Mouse (Mus musculus): ENCODE measurements around the gene Rsl1. TPM values are rescaled to one million over a fixed set of nuclear protein-coding genes. Genes with fewer than 3 reads are reported as not detected.

The Rsl1 gene
- total and polyA plus RNA-seq, 2 experiments from 2014 or later = 2.3 to 2.5 TPM

- WGBS = under 1% methylated on average over 13 of the region's 13 CpGs
- TF ChIP-seq CTCF (IDR thresholded peaks at IDR 0.05) = no peak
- DNase-seq (ENCODE audit: low spot score) (peak; percentile 86), ATAC-seq (ENCODE audit: low FRiP score) (peak; percentile 93)
- H3K36me3 ChIP-seq (ENCODE audit: insufficient read depth, low read length) = no peaks in the 10 kb centered on the region
- peak within 1 kb of the TSS; percentile 71 for H3K4me2 ChIP-seq (ENCODE audit: low read depth, low read length, poor library complexity, severe bottlenecking)
- H3K4me1 ChIP-seq (ENCODE audit: insufficient read depth, low read length) = 0 out of 2 replicates have a peak, but pooled peaks cover 3% of the 10 kb centered on the region
- H3K4me3 ChIP-seq (ENCODE audit: low read depth, low read length) = peak within 1 kb of the TSS; percentile 68
- H3K9ac ChIP-seq (replicated peaks; ENCODE audit: low read length, poor library complexity, severe bottlenecking) = peak within 1 kb of the TSS; percentile 68
- no peaks in the 10 kb centered on the region for H3K27me3 ChIP-seq (ENCODE audit: insufficient read depth, low read length)
- no peak within 1 kb of the TSS for H3K27ac ChIP-seq (ENCODE audit: low read depth, low read length)
- H3K9me3 ChIP-seq (ENCODE audit: low read length) = no peaks in the 10 kb centered on the region
Measured at GRCm38 (mm10) chr13:67194340-67194894, 21.4 kb downstream of the Rsl1 start, which contains the start of gene Zfp455. Zfp455 (plus strand) TSS chr13:67194506.

- Histone ChIP-seq H3K36me3 (ENCODE audit: insufficient read depth, low read length) (peaks cover 8% of the 10 kb centered on the region; the same call in 1 of the 2 replicates), H3K9me3 (ENCODE audit: low read length) (no peaks in the 10 kb centered on the region), H3K9ac (replicated peaks; ENCODE audit: low read length, poor library complexity, severe bottlenecking) (no peak overlapping the region), H3K27ac (ENCODE audit: low read depth, low read length) (no peak overlapping the region), H3K4me2 (ENCODE audit: low read depth, low read length, poor library complexity, severe bottlenecking) (no peak overlapping the region), H3K4me3 (ENCODE audit: low read depth, low read length) (no peak overlapping the region), H3K27me3 (ENCODE audit: insufficient read depth, low read length) (no peaks in the 10 kb centered on the region), H3K4me1 (ENCODE audit: insufficient read depth, low read length) (no peaks in the 10 kb centered on the region)
- WGBS = 78% methylated on average over 3 of the region's 3 CpGs
- TF ChIP-seq CTCF (IDR thresholded peaks at IDR 0.05) = no peak
- ATAC-seq (ENCODE audit: low FRiP score) (no peak), DNase-seq (ENCODE audit: low spot score) (no peak)
Measured at GRCm38 (mm10) chr13:67201656-67202055, 28.7 kb downstream of the Rsl1 start.

- H3K9me3 ChIP-seq (ENCODE audit: low read length) = no peaks in the 10 kb centered on the region
- H3K4me3 ChIP-seq (ENCODE audit: low read depth, low read length) = no peak overlapping the region
- WGBS = 55% methylated on average over 4 of the region's 4 CpGs
- no peak for TF ChIP-seq CTCF (IDR thresholded peaks at IDR 0.05)
- no peak overlapping the region for H3K9ac ChIP-seq (replicated peaks; ENCODE audit: low read length, poor library complexity, severe bottlenecking)
- ATAC-seq (ENCODE audit: low FRiP score) (no peak), DNase-seq (ENCODE audit: low spot score) (no peak)
- H3K4me1 ChIP-seq (ENCODE audit: insufficient read depth, low read length) = no peaks in the 10 kb centered on the region
- no peak overlapping the region for H3K4me2 ChIP-seq (ENCODE audit: low read depth, low read length, poor library complexity, severe bottlenecking)
- no peaks in the 10 kb centered on the region for H3K36me3 ChIP-seq (ENCODE audit: insufficient read depth, low read length)
- H3K27ac ChIP-seq (ENCODE audit: low read depth, low read length) = no peak overlapping the region
- H3K27me3 ChIP-seq (ENCODE audit: insufficient read depth, low read length) = no peaks in the 10 kb centered on the region
Measured at GRCm38 (mm10) chr13:67214015-67214607, 41.1 kb downstream of the Rsl1 start.

Other genes starting within 250 kb of the Rsl1 start
- gene Zfp712, start 112.0 kb upstream of the Rsl1 start, total RNA-seq (2014; rRNA removed) = 6.2 and 7.9 TPM in 2 replicates
- 3.0 and 3.4 TPM in 2 replicates for gene Zfp712, start 112.0 kb upstream of the Rsl1 start, polyA plus RNA-seq (2015; fragmentation: Nextera tagmentation; extraction: Ambion mirVana)
- 4.3 and 7.7 TPM in 2 replicates for gene Zfp708, start 75.2 kb upstream of the Rsl1 start, total RNA-seq (2014; rRNA removed)
- gene Zfp708, start 75.2 kb upstream of the Rsl1 start, polyA plus RNA-seq (2015; fragmentation: Nextera tagmentation; extraction: Ambion mirVana) = 5.4 and 5.6 TPM in 2 replicates
- 1.7 and 3.1 TPM in 2 replicates for gene Gm28557, start 64.6 kb upstream of the Rsl1 start, total RNA-seq (2014; rRNA removed)
- 0.89 and 0.97 TPM in 2 replicates for gene Gm28557, start 64.6 kb upstream of the Rsl1 start, polyA plus RNA-seq (2015; fragmentation: Nextera tagmentation; extraction: Ambion mirVana)
- gene Rslcan18, start 56.9 kb upstream of the Rsl1 start, total RNA-seq (2014; rRNA removed) = not detected in 2 replicates
- not detected in 2 replicates for gene Rslcan18, start 56.9 kb upstream of the Rsl1 start, polyA plus RNA-seq (2015; fragmentation: Nextera tagmentation; extraction: Ambion mirVana)
- gene Zfp759, start 51.5 kb upstream of the Rsl1 start, total RNA-seq (2014; rRNA removed) = 8.2 and 8.8 TPM in 2 replicates
- 2.7 and 3.4 TPM in 2 replicates for gene Zfp759, start 51.5 kb upstream of the Rsl1 start, polyA plus RNA-seq (2015; fragmentation: Nextera tagmentation; extraction: Ambion mirVana)
- 2.6 and 4.0 TPM in 2 replicates for gene Zfp455, start 21.3 kb downstream of the Rsl1 start, total RNA-seq (2014; rRNA removed)
- 0.83 and 1.6 TPM in 2 replicates for gene Zfp455, start 21.3 kb downstream of the Rsl1 start, polyA plus RNA-seq (2015; fragmentation: Nextera tagmentation; extraction: Ambion mirVana)
- 13.0 and 15.7 TPM in 2 replicates for gene Zfp458, start 105.3 kb downstream of the Rsl1 start, total RNA-seq (2014; rRNA removed)
- 3.6 and 3.7 TPM in 2 replicates for gene Zfp458, start 105.3 kb downstream of the Rsl1 start, polyA plus RNA-seq (2015; fragmentation: Nextera tagmentation; extraction: Ambion mirVana)
- 1.3 and 2.8 TPM in 2 replicates for gene Zfp457, start 133.3 kb downstream of the Rsl1 start, total RNA-seq (2014; rRNA removed)
- gene Zfp457, start 133.3 kb downstream of the Rsl1 start, polyA plus RNA-seq (2015; fragmentation: Nextera tagmentation; extraction: Ambion mirVana) = 0.44 and 0.49 TPM in 2 replicates
- 2.5 and 2.6 TPM in 2 replicates for gene Zfp595, start 159.4 kb downstream of the Rsl1 start, total RNA-seq (2014; rRNA removed)
- gene Zfp595, start 159.4 kb downstream of the Rsl1 start, polyA plus RNA-seq (2015; fragmentation: Nextera tagmentation; extraction: Ambion mirVana) = 0.48 and 0.60 TPM in 2 replicates
- not detected in 2 replicates for gene Gm28044, start 187.4 kb downstream of the Rsl1 start, total RNA-seq (2014; rRNA removed)
- gene Gm28044, start 187.4 kb downstream of the Rsl1 start, polyA plus RNA-seq (2015; fragmentation: Nextera tagmentation; extraction: Ambion mirVana) = not detected in 2 replicates
- 0.71 and 1.3 TPM in 2 replicates for gene Zfp953, start 187.4 kb downstream of the Rsl1 start, total RNA-seq (2014; rRNA removed)
- gene Zfp953, start 187.4 kb downstream of the Rsl1 start, polyA plus RNA-seq (2015; fragmentation: Nextera tagmentation; extraction: Ambion mirVana) = 0.13 and 0.22 TPM in 2 replicates
- 2.9 TPM in 1 of 2 replicates, not detected in the other for gene Gm28041, start 202.6 kb downstream of the Rsl1 start, total RNA-seq (2014; rRNA removed)
- not detected in 2 replicates for gene Gm28041, start 202.6 kb downstream of the Rsl1 start, polyA plus RNA-seq (2015; fragmentation: Nextera tagmentation; extraction: Ambion mirVana)
- 0.94 and 1.2 TPM in 2 replicates for gene Zfp456, start 202.6 kb downstream of the Rsl1 start, total RNA-seq (2014; rRNA removed)
- 0.13 and 0.19 TPM in 2 replicates for gene Zfp456, start 202.6 kb downstream of the Rsl1 start, polyA plus RNA-seq (2015; fragmentation: Nextera tagmentation; extraction: Ambion mirVana)
- gene Zfp429, start 226.6 kb downstream of the Rsl1 start, total RNA-seq (2014; rRNA removed) = 1.7 and 2.5 TPM in 2 replicates
- 0.89 and 1.1 TPM in 2 replicates for gene Zfp429, start 226.6 kb downstream of the Rsl1 start, polyA plus RNA-seq (2015; fragmentation: Nextera tagmentation; extraction: Ambion mirVana)
- 1.3 and 6.0 TPM in 2 replicates for gene Zfp459, start 248.2 kb downstream of the Rsl1 start, total RNA-seq (2014; rRNA removed)
- 1.2 and 1.3 TPM in 2 replicates for gene Zfp459, start 248.2 kb downstream of the Rsl1 start, polyA plus RNA-seq (2015; fragmentation: Nextera tagmentation; extraction: Ambion mirVana)